Mouse (Mus musculus) kidney, adult 2 months (tissue): Measurements from ENCODE around the gene Mast4. TPM values are rescaled to one million over a fixed set of nuclear protein-coding genes. Genes with fewer than 3 reads are reported as not detected.

ENCODE experiments used
- DNase-seq: peaks from one replicate; pipeline ENCODE4 v3.0.0; 2021
- H3K27ac ChIP-seq: fragments of 200-500 bp; 2 replicates; pipeline ENCODE4 v1.5.1; 2012; ENCODE audit warnings: low read depth, low read length, control low read depth, inconsistent platforms; ENCODE audit not compliant: insufficient read depth
- H3K27me3 ChIP-seq: fragments of 200-500 bp; replicated peaks from 2 replicates; pipeline ENCODE4 v1.6.1; 2012; ENCODE audit warnings: mild to moderate bottlenecking, moderate library complexity, low read length, inconsistent platforms; ENCODE audit not compliant: control insufficient read depth, insufficient read depth
- H3K36me3 ChIP-seq: fragments of 200-500 bp; 2 replicates; pipeline ENCODE4 v1.6.1; 2012; ENCODE audit warnings: mild to moderate bottlenecking, moderate library complexity, low read length, inconsistent platforms; ENCODE audit not compliant: control insufficient read depth, insufficient read depth
- H3K4me1 ChIP-seq: fragments of 200-500 bp; 2 replicates; pipeline ENCODE4 v1.6.1; 2011; ENCODE audit warnings: low read length; ENCODE audit not compliant: control insufficient read depth, insufficient read depth
- H3K4me3 ChIP-seq: fragments of 200-500 bp; 2 replicates; pipeline ENCODE4 v1.5.1; 2011; ENCODE audit warnings: mild to moderate bottlenecking, low read depth, low read length, control low read depth; ENCODE audit not compliant: insufficient read depth
- CTCF ChIP-seq: fragments of 200-500 bp; conservative IDR thresholded peaks from 2 replicates; pipeline ENCODE4 v1.5.1; 2011; ENCODE audit warnings: low read depth, mild to moderate bottlenecking, control low read depth, low read length, moderate library complexity, mixed read lengths; ENCODE audit not compliant: insufficient read depth, insufficient read length
- POLR2A ChIP-seq: fragments of 200-500 bp; IDR thresholded peaks from one replicate; pipeline ENCODE4 v1.6.1; 2011; ENCODE audit warnings: low read depth, low read length, control low read depth
- WGBS: fragments of 180-500 bp; shearing (Covaris S2); methylation state at CpG from one replicate; pipeline ENCODE4 v1.1.7; 2018; 5-methylcytosine and 5-hydroxymethylcytosine counted together
- polyA plus RNA-seq: library from polyadenylated mRNA; depleted of rRNA; stranded (reverse); fragments of >200 nt; gene quantifications from 2 replicates; pipeline ENCODE4 v1.2.3, GENCODE M21; 2012

Mast4 gene
- polyA plus RNA-seq, 1 experiment, result 6.5 TPM

- Histone ChIP-seq H3K27ac (no peak overlapping the region), H3K27me3 (no peaks in the 10 kb centered on the region), H3K4me1 (peaks cover 10% of the 10 kb centered on the region), H3K36me3 (no peaks in the 10 kb centered on the region), H3K4me3 (no peak overlapping the region)
- 22% methylated on average over 10 of the region's 10 CpGs for WGBS
- DNase-seq, result peak; percentile 69
- TF ChIP-seq CTCF (peak; percentile 92), POLR2A (no peak)
These were observed 224.4 kb downstream of the Mast4 start for GRCm38 (mm10) chr13:103109872-103110271.

GRCm38 (mm10) chr13:103107362-103107761 lies 226.9 kb downstream of the Mast4 start:
- H3K36me3 ChIP-seq, result no peaks in the 10 kb centered on the region
- H3K4me3 ChIP-seq, result no peak overlapping the region
- TF ChIP-seq CTCF (no peak), POLR2A (no peak)
- DNase-seq, result no peak
- 76% methylated on average over 5 of the region's 5 CpGs for WGBS
- H3K27me3 ChIP-seq, result no peaks in the 10 kb centered on the region
- H3K27ac ChIP-seq, result no peak overlapping the region
- peaks cover 6% of the 10 kb centered on the region; the same call in 1 of the 2 replicates for H3K4me1 ChIP-seq

GRCm38 (mm10) chr13:103102598-103102997 lies 231.7 kb downstream of the Mast4 start:
- Histone ChIP-seq H3K4me1 (no peaks in the 10 kb centered on the region), H3K4me3 (no peak overlapping the region), H3K36me3 (no peaks in the 10 kb centered on the region), H3K27ac (no peak overlapping the region), H3K27me3 (no peaks in the 10 kb centered on the region)
- TF ChIP-seq POLR2A (no peak), CTCF (no peak)
- no peak for DNase-seq
- 57% methylated on average over 6 of the region's 6 CpGs for WGBS

- H3K27ac ChIP-seq, result no peak overlapping the region
- peaks cover 6% of the 10 kb centered on the region; the same call in 1 of the 2 replicates for H3K4me1 ChIP-seq
- no peaks in the 10 kb centered on the region for H3K27me3 ChIP-seq
- no peak for TF ChIP-seq CTCF
- TF ChIP-seq POLR2A, result no peak
- peak overlapping the region; percentile 24 for H3K4me3 ChIP-seq
- no peaks in the 10 kb centered on the region for H3K36me3 ChIP-seq
- WGBS, result 9% methylated on average over 28 of the region's 28 CpGs
- DNase-seq, result peak; percentile 57
These were observed 237.7 kb downstream of the Mast4 start for GRCm38 (mm10) chr13:103096346-103097150.

GRCm38 (mm10) chr13:103095491-103095890 lies 238.8 kb downstream of the Mast4 start:
- peaks cover 6% of the 10 kb centered on the region; the same call in 1 of the 2 replicates for H3K4me1 ChIP-seq
- 82% methylated on average over 7 of the region's 7 CpGs for WGBS
- no peak overlapping the region for H3K4me3 ChIP-seq
- H3K27me3 ChIP-seq, result no peaks in the 10 kb centered on the region
- H3K27ac ChIP-seq, result no peak overlapping the region
- TF ChIP-seq POLR2A (no peak), CTCF (no peak)
- H3K36me3 ChIP-seq, result no peaks in the 10 kb centered on the region
- DNase-seq, result no peak

GRCm38 (mm10) chr13:103094595-103094994 lies 239.7 kb downstream of the Mast4 start:
- Histone ChIP-seq H3K4me3 (no peak overlapping the region), H3K4me1 (peaks cover 6% of the 10 kb centered on the region; the same call in 1 of the 2 replicates), H3K27ac (no peak overlapping the region), H3K27me3 (no peaks in the 10 kb centered on the region), H3K36me3 (no peaks in the 10 kb centered on the region)
- WGBS, result 80% methylated on average over 5 of the region's 5 CpGs
- DNase-seq, result no peak
- TF ChIP-seq CTCF, result no peak
- no peak for TF ChIP-seq POLR2A

- peak; percentile 79 for DNase-seq
- H3K27me3 ChIP-seq, result no peaks in the 10 kb centered on the region
- no peak overlapping the region for H3K4me3 ChIP-seq
- no peak for TF ChIP-seq CTCF
- no peak for TF ChIP-seq POLR2A
- H3K27ac ChIP-seq, result no peak overlapping the region
- H3K36me3 ChIP-seq, result no peaks in the 10 kb centered on the region
- 48% methylated on average over 1 of the region's 1 CpGs for whole genome bisulfite sequencing
- peaks cover 6% of the 10 kb centered on the region; the same call in 1 of the 2 replicates for H3K4me1 ChIP-seq
These were observed 240.6 kb downstream of the Mast4 start for GRCm38 (mm10) chr13:103093713-103094112.
